Mouse (Mus musculus) cerebellum, adult 9-11 months (tissue): ENCODE data around the gene Ndufa5.

Experiments
- DNase-seq: peaks from one replicate; pipeline ENCODE4 v3.0.0; 2022

Ndufa5 gene

GRCm38 (mm10) chr6:24516197-24516596, 11.6 kb downstream of the Ndufa5 start:
- DNase-seq, result no peak

GRCm38 (mm10) chr6:24514552-24515284, 13.1 kb downstream of the Ndufa5 start, which contains the start of gene Iqub:
Gene Iqub (minus strand): TSS chr6:24515067.
- peak; percentile 54 for DNase-seq

- DNase-seq, result no peak
Observed at GRCm38 (mm10) chr6:24504141-24504540, 23.7 kb downstream of the Ndufa5 start.

- DNase-seq, result no peak
Observed at GRCm38 (mm10) chr6:24490341-24490740, 37.5 kb downstream of the Ndufa5 start.

DNA sequence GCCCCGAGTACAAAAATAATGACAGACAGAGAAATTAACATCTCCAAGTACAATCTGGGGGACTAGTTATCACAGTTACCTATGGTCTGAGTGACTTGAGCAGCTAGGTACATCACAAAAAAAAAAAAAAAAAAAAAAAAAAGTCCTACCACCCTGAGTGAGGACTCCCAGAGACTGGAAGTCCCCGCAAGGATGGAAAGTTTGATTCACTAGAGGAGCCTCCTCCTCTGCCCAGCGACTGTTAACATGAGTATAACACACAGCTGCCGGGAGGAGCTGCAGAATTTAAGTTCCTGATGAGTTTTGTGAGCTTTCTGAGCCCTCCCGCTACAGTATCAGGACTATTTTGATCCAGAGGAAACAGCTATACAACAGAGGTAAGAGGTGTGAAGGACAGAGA, 41.3 kb downstream of the Ndufa5 start:
- no peak for DNase-seq

DNA sequence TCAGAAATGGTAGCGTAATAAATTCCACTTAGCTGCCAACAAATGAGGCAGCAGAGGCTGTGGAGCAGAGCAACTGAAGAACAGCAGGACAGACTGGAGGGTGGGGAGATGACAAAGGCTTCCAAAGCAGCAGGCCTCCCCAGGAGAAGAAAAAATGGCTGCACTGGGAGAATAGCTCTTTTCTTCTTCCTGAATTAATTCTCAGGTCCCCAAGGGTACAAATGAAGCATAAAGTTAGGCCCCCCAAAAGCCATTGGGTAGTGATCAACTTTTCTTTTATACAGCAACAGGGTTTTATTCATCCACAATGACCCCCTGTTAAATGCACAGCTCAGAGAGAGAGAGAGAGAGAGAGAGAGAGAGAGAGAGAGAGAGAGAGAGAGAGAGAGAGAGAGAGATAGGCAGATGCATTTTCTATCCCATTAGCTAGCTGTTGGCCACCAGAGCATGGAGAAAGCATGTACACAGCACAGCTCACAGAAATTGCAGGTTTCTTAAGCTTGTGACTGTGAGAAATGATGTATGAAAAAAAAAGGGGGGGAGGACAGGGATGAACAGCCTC, 57.2 kb downstream of the Ndufa5 start:
- DNase-seq, result no peak

DNA sequence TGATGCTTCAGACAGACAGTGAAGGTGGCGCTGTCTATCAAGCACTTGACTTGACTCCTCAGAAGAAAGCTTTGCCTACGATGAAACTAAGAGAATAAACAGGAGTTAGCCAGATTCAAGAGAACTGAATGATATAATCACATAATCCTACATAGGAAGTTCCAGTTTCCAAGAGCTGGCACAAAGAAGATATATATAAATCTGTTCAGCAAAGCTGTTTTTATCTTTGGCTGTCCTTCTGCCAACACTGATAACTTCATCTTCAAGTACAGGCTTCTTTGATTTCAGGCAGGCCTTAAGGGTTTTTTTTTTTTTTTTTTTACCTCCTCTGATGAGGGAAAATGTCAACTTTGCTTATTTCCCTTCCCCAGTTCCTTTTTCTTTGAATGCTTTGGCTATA, 57.7 kb downstream of the Ndufa5 start:
- DNase-seq, result no peak
